Mouse (Mus musculus) midbrain, embryonic 11.5 days (tissue): ENCODE data around the gene Vps8. TPM values are rescaled to one million over a fixed set of nuclear protein-coding genes. Genes with fewer than 3 reads are reported as not detected.

Experiments
- ATAC-seq: fragments of 200-750 bp; cut with Nextera tagmentation; 2 replicates; pipeline ENCODE4 v1.8.0; 2017; ENCODE audit warnings: moderate TSS enrichment, moderate library complexity; ENCODE audit not compliant: low FRiP score
- DNase-seq: peaks from one replicate; pipeline ENCODE4 v3.0.0; 2015; ENCODE audit warnings: low spot score; ENCODE audit errors: missing footprints
- H3K27ac ChIP-seq: fragments of 300-500 bp; sonication (generic); 2 replicates; pipeline ENCODE4 v1.5.1; 2014; ENCODE audit warnings: low read depth, low read length
- H3K27me3 ChIP-seq: fragments of 300-500 bp; sonication (generic); 2 replicates; pipeline ENCODE4 v1.6.1; 2014; ENCODE audit warnings: mild to moderate bottlenecking, low read length, moderate library complexity, mixed read lengths; ENCODE audit not compliant: control insufficient read depth, insufficient read depth
- H3K36me3 ChIP-seq: fragments of 300-500 bp; sonication (generic); 2 replicates; pipeline ENCODE4 v1.6.1; 2014; ENCODE audit warnings: mild to moderate bottlenecking, low read length, moderate library complexity, mixed read lengths; ENCODE audit not compliant: control insufficient read depth, insufficient read depth
- H3K4me1 ChIP-seq: fragments of 300-500 bp; sonication (generic); 2 replicates; pipeline ENCODE4 v1.6.1; 2014; ENCODE audit warnings: low read length; ENCODE audit not compliant: control insufficient read depth, insufficient read depth
- H3K4me2 ChIP-seq: fragments of 300-500 bp; sonication (generic); 2 replicates; pipeline ENCODE4 v1.6.1; 2014; ENCODE audit warnings: mild to moderate bottlenecking, moderate library complexity
- H3K4me3 ChIP-seq: fragments of 300-500 bp; sonication (generic); 2 replicates; pipeline ENCODE4 v1.5.1; 2014; ENCODE audit warnings: low read depth, low read length
- H3K9ac ChIP-seq: fragments of 300-500 bp; sonication (generic); 2 replicates; pipeline ENCODE4 v1.6.1; 2014; ENCODE audit warnings: low read length
- H3K9me3 ChIP-seq: fragments of 300-500 bp; sonication (generic); 2 replicates; pipeline ENCODE4 v1.6.1; 2016; ENCODE audit warnings: low read length; ENCODE audit not compliant: control insufficient read depth
- whole genome bisulfite sequencing: fragments of 180-500 bp; shearing (Covaris S2); extraction: QIAGEN DNeasy Blood & Tissue Kit; methylation state at CpG from one replicate; pipeline ENCODE4 v1.1.7; 2014; 5-methylcytosine and 5-hydroxymethylcytosine counted together
- polyA plus RNA-seq: library from polyadenylated mRNA; unstranded; fragments of >200 nt; fragmentation: Nextera tagmentation; extraction: Ambion mirVana; gene quantifications from 2 replicates; pipeline ENCODE4 v1.2.1, GENCODE M21; 2014

The Vps8 gene
- polyA plus RNA-seq, 1 experiment from 2014 or later: 27.1 TPM

GRCm38 (mm10) chr16:21413819-21414218 is 9.1 kb upstream of the Vps8 start:
- H3K4me2 ChIP-seq: no peak overlapping the region
- 84% methylated on average over 3 of the region's 3 CpGs for WGBS
- no peaks in the 10 kb centered on the region for H3K9me3 ChIP-seq
- no peaks in the 10 kb centered on the region for H3K4me1 ChIP-seq
- H3K9ac ChIP-seq: no peak overlapping the region
- H3K4me3 ChIP-seq: no peak overlapping the region
- DNase-seq: peak; percentile 31
- no peaks in the 10 kb centered on the region for H3K27me3 ChIP-seq
- no peaks in the 10 kb centered on the region for H3K36me3 ChIP-seq
- no peak overlapping the region for H3K27ac ChIP-seq
- no peak for ATAC-seq

GRCm38 (mm10) chr16:21415128-21415527 is 7.8 kb upstream of the Vps8 start:
- no peak for ATAC-seq
- Histone ChIP-seq H3K9ac (no peak overlapping the region), H3K4me1 (no peaks in the 10 kb centered on the region), H3K9me3 (no peaks in the 10 kb centered on the region), H3K27me3 (no peaks in the 10 kb centered on the region), H3K4me3 (no peak overlapping the region), H3K36me3 (no peaks in the 10 kb centered on the region), H3K27ac (no peak overlapping the region), H3K4me2 (no peak overlapping the region)
- 96% methylated on average over 8 of the region's 8 CpGs for WGBS
- DNase-seq: no peak

- Histone ChIP-seq H3K4me1 (no peaks in the 10 kb centered on the region), H3K4me3 (no peak overlapping the region), H3K9ac (no peak overlapping the region), H3K4me2 (no peak overlapping the region), H3K27ac (no peak overlapping the region), H3K36me3 (no peaks in the 10 kb centered on the region), H3K27me3 (no peaks in the 10 kb centered on the region), H3K9me3 (no peaks in the 10 kb centered on the region)
- ATAC-seq (no peak), DNase-seq (peak; percentile 47)
- 39% methylated on average over 5 of the region's 5 CpGs for WGBS
Observed at GRCm38 (mm10) chr16:21418012-21418411, 4.9 kb upstream of the Vps8 start.

DNA sequence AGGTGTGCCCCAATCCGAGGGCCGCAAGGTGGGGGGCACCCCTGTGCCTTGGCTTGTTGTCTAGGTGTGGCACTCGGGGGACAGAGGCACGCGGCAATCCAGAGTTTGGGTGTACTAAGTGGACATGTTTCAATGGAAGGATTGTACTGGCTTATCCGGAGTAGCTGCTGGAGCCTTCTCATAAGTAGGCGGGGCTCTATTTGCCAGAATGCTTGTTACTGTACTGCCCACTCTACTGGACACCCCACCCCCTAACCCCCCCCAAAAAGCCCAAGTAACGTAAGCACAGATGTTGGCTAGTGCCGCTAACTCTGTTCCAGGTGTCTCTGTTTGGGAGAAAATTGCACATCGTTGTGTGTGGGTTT is 610 bp downstream of the Vps8 start:
- peak overlapping the region; percentile 72 for H3K4me3 ChIP-seq
- ATAC-seq (no peak), DNase-seq (no peak)
- H3K4me1 ChIP-seq: peaks cover 3% of the 10 kb centered on the region; the same call in 1 of the 2 replicates
- peak overlapping the region; percentile 75 for H3K9ac ChIP-seq
- H3K4me2 ChIP-seq: peak overlapping the region; percentile 86
- H3K9me3 ChIP-seq: no peaks in the 10 kb centered on the region
- H3K36me3 ChIP-seq: no peaks in the 10 kb centered on the region
- H3K27ac ChIP-seq: no peak overlapping the region
- 6% methylated on average over 10 of the region's 10 CpGs for WGBS
- no peaks in the 10 kb centered on the region for H3K27me3 ChIP-seq

GRCm38 (mm10) chr16:21428131-21428530 is 5.2 kb downstream of the Vps8 start:
- Histone ChIP-seq H3K27ac (no peak overlapping the region), H3K9ac (no peak overlapping the region), H3K4me2 (no peak overlapping the region), H3K36me3 (no peaks in the 10 kb centered on the region), H3K9me3 (no peaks in the 10 kb centered on the region), H3K4me1 (peaks cover 3% of the 10 kb centered on the region; the same call in 1 of the 2 replicates), H3K4me3 (no peak overlapping the region), H3K27me3 (no peaks in the 10 kb centered on the region)
- ATAC-seq (no peak), DNase-seq (no peak)
- WGBS: 81% methylated on average over 5 of the region's 5 CpGs

- H3K27ac ChIP-seq: no peak overlapping the region
- ATAC-seq (no peak), DNase-seq (peak; percentile 47)
- no peak overlapping the region for H3K4me3 ChIP-seq
- no peak overlapping the region for H3K9ac ChIP-seq
- no peaks in the 10 kb centered on the region for H3K9me3 ChIP-seq
- WGBS: 93% methylated on average over 2 of the region's 2 CpGs
- no peaks in the 10 kb centered on the region for H3K4me1 ChIP-seq
- H3K4me2 ChIP-seq: no peak overlapping the region
- H3K27me3 ChIP-seq: no peaks in the 10 kb centered on the region
- H3K36me3 ChIP-seq: no peaks in the 10 kb centered on the region
Observed at GRCm38 (mm10) chr16:21430377-21431060, 7.6 kb downstream of the Vps8 start.

- 88% methylated on average over 3 of the region's 3 CpGs for WGBS
- ATAC-seq (no peak), DNase-seq (peak; percentile 79)
- Histone ChIP-seq H3K27me3 (no peaks in the 10 kb centered on the region), H3K4me3 (no peak overlapping the region), H3K4me2 (no peak overlapping the region), H3K9me3 (no peaks in the 10 kb centered on the region), H3K4me1 (no peaks in the 10 kb centered on the region), H3K9ac (no peak overlapping the region), H3K27ac (no peak overlapping the region), H3K36me3 (no peaks in the 10 kb centered on the region)
Observed at GRCm38 (mm10) chr16:21431614-21432013, 8.7 kb downstream of the Vps8 start.

- Histone ChIP-seq H3K4me1 (no peaks in the 10 kb centered on the region), H3K27me3 (no peaks in the 10 kb centered on the region), H3K9me3 (no peaks in the 10 kb centered on the region), H3K27ac (no peak overlapping the region), H3K9ac (no peak overlapping the region), H3K4me2 (no peak overlapping the region), H3K4me3 (no peak overlapping the region), H3K36me3 (no peaks in the 10 kb centered on the region)
- ATAC-seq (no peak), DNase-seq (peak; percentile 78)
- 42% methylated on average over 3 of the region's 3 CpGs for WGBS
Observed at GRCm38 (mm10) chr16:21433543-21433942, 10.6 kb downstream of the Vps8 start.

GRCm38 (mm10) chr16:21441012-21441411 is 18.1 kb downstream of the Vps8 start:
- H3K27me3 ChIP-seq: no peaks in the 10 kb centered on the region
- no peak overlapping the region for H3K9ac ChIP-seq
- no peaks in the 10 kb centered on the region for H3K9me3 ChIP-seq
- no peak overlapping the region for H3K4me2 ChIP-seq
- no peak overlapping the region for H3K4me3 ChIP-seq
- H3K27ac ChIP-seq: no peak overlapping the region
- no peak for ATAC-seq
- H3K36me3 ChIP-seq: no peaks in the 10 kb centered on the region
- DNase-seq: no peak
- peaks cover 13% of the 10 kb centered on the region for H3K4me1 ChIP-seq
